Mouse (Mus musculus) E14TG2a.4 (cell line): ENCODE data around the gene Prkg1.

Experiments
- H3K27me3 ChIP-seq: 2 replicates; pipeline ENCODE4 v1.6.1; 2014; ENCODE audit warnings: low read length, control low read depth; ENCODE audit not compliant: insufficient read depth
- H3K36me3 ChIP-seq: 2 replicates; pipeline ENCODE4 v1.6.1; 2014; ENCODE audit warnings: low read length, control low read depth; ENCODE audit not compliant: insufficient read depth
- H3K4me1 ChIP-seq: replicated peaks from 2 replicates; pipeline ENCODE4 v1.6.1; 2014; ENCODE audit warnings: low read depth, low read length, control low read depth
- H3K4me3 ChIP-seq: replicated peaks from 2 replicates; pipeline ENCODE4 v1.5.1; 2014; ENCODE audit warnings: mild to moderate bottlenecking, low read length
- H3K9me3 ChIP-seq: 2 replicates; pipeline ENCODE4 v1.6.1; 2014; ENCODE audit warnings: low read length, control low read depth
- CTCF ChIP-seq: conservative IDR thresholded peaks from 2 replicates; pipeline ENCODE4 v1.5.1; 2014; ENCODE audit warnings: low read length
- NANOG ChIP-seq: IDR thresholded peaks from 2 replicates; pipeline ENCODE4 v1.6.1; 2014; ENCODE audit warnings: borderline replicate concordance, low read length, mixed read lengths
- POU5F1 ChIP-seq: IDR thresholded peaks from 2 replicates; pipeline ENCODE4 v1.6.1; 2014; ENCODE audit warnings: low read length, borderline replicate concordance

Prkg1 gene

GRCm38 (mm10) chr19:30924032-30924431 lies 840.8 kb downstream of the Prkg1 start:
- H3K4me3 ChIP-seq: no peak overlapping the region
- no peaks in the 10 kb centered on the region for H3K4me1 ChIP-seq
- no peaks in the 10 kb centered on the region for H3K27me3 ChIP-seq
- no peaks in the 10 kb centered on the region for H3K36me3 ChIP-seq
- H3K9me3 ChIP-seq: no peaks in the 10 kb centered on the region
- no peak for TF ChIP-seq POU5F1
- TF ChIP-seq NANOG: no peak
- TF ChIP-seq CTCF: no peak

- Histone ChIP-seq H3K4me1 (no peaks in the 10 kb centered on the region), H3K36me3 (no peaks in the 10 kb centered on the region), H3K4me3 (no peak overlapping the region), H3K9me3 (no peaks in the 10 kb centered on the region), H3K27me3 (no peaks in the 10 kb centered on the region)
- TF ChIP-seq CTCF (peak; percentile 87), NANOG (no peak)
Measured at GRCm38 (mm10) chr19:30902290-30902689, 862.5 kb downstream of the Prkg1 start.

- no peak for TF ChIP-seq POU5F1
- TF ChIP-seq NANOG: no peak
- H3K9me3 ChIP-seq: no peaks in the 10 kb centered on the region
- no peaks in the 10 kb centered on the region for H3K4me1 ChIP-seq
- no peaks in the 10 kb centered on the region for H3K27me3 ChIP-seq
- no peaks in the 10 kb centered on the region for H3K36me3 ChIP-seq
- H3K4me3 ChIP-seq: no peak overlapping the region
Measured at GRCm38 (mm10) chr19:30901025-30901424, 863.8 kb downstream of the Prkg1 start.

- Histone ChIP-seq H3K4me1 (no peaks in the 10 kb centered on the region), H3K4me3 (no peak overlapping the region), H3K27me3 (no peaks in the 10 kb centered on the region), H3K36me3 (no peaks in the 10 kb centered on the region), H3K9me3 (no peaks in the 10 kb centered on the region)
- TF ChIP-seq CTCF: no peak
- TF ChIP-seq NANOG: no peak
- TF ChIP-seq POU5F1: no peak
Measured at GRCm38 (mm10) chr19:30890377-30890776, 874.5 kb downstream of the Prkg1 start.

- TF ChIP-seq NANOG (no peak), POU5F1 (no peak), CTCF (no peak)
Measured at GRCm38 (mm10) chr19:30889851-30890250, 875.0 kb downstream of the Prkg1 start.

GRCm38 (mm10) chr19:30861441-30861840 lies 903.4 kb downstream of the Prkg1 start:
- TF ChIP-seq POU5F1 (no peak), CTCF (no peak), NANOG (no peak)
- Histone ChIP-seq H3K27me3 (no peaks in the 10 kb centered on the region), H3K4me3 (no peak overlapping the region), H3K36me3 (no peaks in the 10 kb centered on the region), H3K4me1 (no peaks in the 10 kb centered on the region), H3K9me3 (no peaks in the 10 kb centered on the region)

More at GRCm38 (mm10) chr19:30889851-30890250, 875.0 kb downstream of the Prkg1 start:
- Histone ChIP-seq H3K36me3 (no peaks in the 10 kb centered on the region), H3K4me1 (no peaks in the 10 kb centered on the region), H3K9me3 (no peaks in the 10 kb centered on the region), H3K27me3 (no peaks in the 10 kb centered on the region), H3K4me3 (no peak overlapping the region)

GRCm38 (mm10) chr19:30851023-30851422 lies 913.8 kb downstream of the Prkg1 start:
- TF ChIP-seq CTCF (no peak), NANOG (no peak), POU5F1 (no peak)
- Histone ChIP-seq H3K4me3 (no peak overlapping the region), H3K9me3 (peaks cover 15% of the 10 kb centered on the region), H3K36me3 (no peaks in the 10 kb centered on the region), H3K27me3 (no peaks in the 10 kb centered on the region), H3K4me1 (no peaks in the 10 kb centered on the region)

GRCm38 (mm10) chr19:30844916-30845315 lies 919.9 kb downstream of the Prkg1 start:
- TF ChIP-seq NANOG (no peak), CTCF (no peak)

GRCm38 (mm10) chr19:30843637-30844036 lies 921.2 kb downstream of the Prkg1 start:
- H3K27me3 ChIP-seq: no peaks in the 10 kb centered on the region
- no peak for TF ChIP-seq NANOG
- no peak for TF ChIP-seq CTCF

More at GRCm38 (mm10) chr19:30844916-30845315, 919.9 kb downstream of the Prkg1 start:
- no peak overlapping the region for H3K4me3 ChIP-seq
- H3K27me3 ChIP-seq: no peaks in the 10 kb centered on the region
- H3K9me3 ChIP-seq: peaks cover 15% of the 10 kb centered on the region
- no peaks in the 10 kb centered on the region for H3K4me1 ChIP-seq
- no peaks in the 10 kb centered on the region for H3K36me3 ChIP-seq

More at GRCm38 (mm10) chr19:30843637-30844036, 921.2 kb downstream of the Prkg1 start:
- Histone ChIP-seq H3K4me3 (no peak overlapping the region), H3K36me3 (no peaks in the 10 kb centered on the region), H3K4me1 (no peaks in the 10 kb centered on the region), H3K9me3 (peaks cover 8% of the 10 kb centered on the region)
